In genomic region chr15:85249252-85249651, GRCm38 (mm10) we compare ENCODE assay signal across 7 mouse cellular contexts. TPM values are rescaled to one million over a fixed set of nuclear protein-coding genes. Genes with fewer than 3 reads are reported as not detected.
A peak's percentile ranks its signal among the peaks of the same experiment; 100 is the strongest.
DNase-seq lines count a peak whose midpoint lies in the region; ATAC-seq and TF ChIP-seq lines count a peak whose summit lies in the region.

No protein-coding gene starts in this region.

- H3K4me1 ChIP-seq in kidney, postnatal 0 days (replicated peaks; ENCODE audit: insufficient read depth, low read length): no peaks in the 10 kb centered on the region
- no peaks in the 10 kb centered on the region for H3K4me1 ChIP-seq in stomach, embryonic 14.5 days (ENCODE audit: control insufficient read depth, insufficient read depth, low read length)

- ATAC-seq in kidney, postnatal 0 days (replicated peaks; ENCODE audit: low FRiP score, low read depth): 0 out of 2 replicates have a peak, but pooled peaks have one; percentile 59
- ATAC-seq in stomach, embryonic 14.5 days (ENCODE audit: insufficient number of reproducible peaks, insufficient read depth, low FRiP score, low read depth): peak; percentile 24; the same call in 1 of the 2 replicates

- no peak overlapping the region for H3K9ac ChIP-seq in kidney, postnatal 0 days (ENCODE audit: low read depth, low read length)
- no peak overlapping the region for H3K9ac ChIP-seq in stomach, embryonic 14.5 days (replicated peaks; ENCODE audit: low read depth, low read length)

- H3K9me3 ChIP-seq in kidney, postnatal 0 days (replicated peaks; ENCODE audit: low read length): no peaks in the 10 kb centered on the region
- no peaks in the 10 kb centered on the region for H3K9me3 ChIP-seq in stomach, embryonic 14.5 days (ENCODE audit: control insufficient read depth, low read depth, low read length)

- H3K36me3 ChIP-seq in kidney, postnatal 0 days (ENCODE audit: insufficient read depth, low read length): 0 out of 2 replicates have a peak, but pooled peaks cover 20% of the 10 kb centered on the region
- peaks cover 68% of the 10 kb centered on the region for H3K36me3 ChIP-seq in stomach, embryonic 14.5 days (ENCODE audit: control insufficient read depth, insufficient read depth, low read length)

- TF ChIP-seq CTCF in kidney, postnatal 0 days (IDR thresholded peaks at IDR 0.05; ENCODE audit: low read depth): peak; percentile 98

- H3K27ac ChIP-seq in kidney, postnatal 0 days: no peak overlapping the region
- no peak overlapping the region for H3K27ac ChIP-seq in stomach, embryonic 14.5 days (ENCODE audit: low read length)

- H3K27me3 ChIP-seq in kidney, postnatal 0 days (ENCODE audit: insufficient read depth, low read length): no peaks in the 10 kb centered on the region
- no peaks in the 10 kb centered on the region for H3K27me3 ChIP-seq in stomach, embryonic 14.5 days (ENCODE audit: control insufficient read depth, insufficient read depth, low read length)

- no peak overlapping the region for H3K4me3 ChIP-seq in kidney, postnatal 0 days (replicated peaks; ENCODE audit: low read depth, low read length)
- H3K4me3 ChIP-seq in stomach, embryonic 14.5 days (ENCODE audit: low read depth, low read length): no peak overlapping the region

- DNase-seq in 3134 (ENCODE audit: extremely low read depth, insufficient read length, low spot score) (peak; percentile 57), 416B (ENCODE audit: low read depth) (peak; percentile 73)
- peak; percentile 27 for DNase-seq in cerebellum, adult 8-10 months
- peak; percentile 46 for DNase-seq in gastrocnemius, postnatal 10 days
- peak; percentile 87 for DNase-seq in kidney, postnatal 0 days (ENCODE audit: low spot score)
- peak; percentile 34 to 60 for DNase-seq in lung, adult 18-20 months

- 59% methylated on average over 5 of the region's 5 CpGs for WGBS in kidney, postnatal 0 days
- 50% methylated on average over 5 of the region's 5 CpGs for WGBS in stomach, embryonic 14.5 days

- no peak overlapping the region for H3K4me2 ChIP-seq in kidney, postnatal 0 days (ENCODE audit: low read length)
- no peak overlapping the region for H3K4me2 ChIP-seq in stomach, embryonic 14.5 days (replicated peaks; ENCODE audit: low read depth, low read length)

RNA-seq across cellular contexts. Expression of gene Fbln1, which starts 43.5 kb away (rescaled TPM):
- 10 to 100 TPM; 18.7 to 23.4 TPM for total RNA-seq in gastrocnemius, postnatal 10 days (2021)
- 114 and 118 TPM in 2 replicates for polyA plus RNA-seq in kidney, postnatal 0 days (2015; fragmentation: Nextera tagmentation; extraction: Ambion mirVana)
- polyA plus RNA-seq in stomach, embryonic 14.5 days (2014; fragmentation: Nextera tagmentation; extraction: Ambion mirVana): 286 and 310 TPM in 2 replicates

Comparison
In these comparisons a context has a peak if more than half of its experiments do, and no peak if none do; other contexts are left out.
1. DNase-seq: peak in every context shown above with its lines; median percentile 87 in kidney, postnatal 0 days; 73 in 416B; 57 in 3134; 47 in lung, adult 18-20 months; 46 in gastrocnemius, postnatal 10 days; 27 in cerebellum, adult 8-10 months.